ENCODE assay signal across 37 mouse cellular contexts in the genomic region with DNA sequence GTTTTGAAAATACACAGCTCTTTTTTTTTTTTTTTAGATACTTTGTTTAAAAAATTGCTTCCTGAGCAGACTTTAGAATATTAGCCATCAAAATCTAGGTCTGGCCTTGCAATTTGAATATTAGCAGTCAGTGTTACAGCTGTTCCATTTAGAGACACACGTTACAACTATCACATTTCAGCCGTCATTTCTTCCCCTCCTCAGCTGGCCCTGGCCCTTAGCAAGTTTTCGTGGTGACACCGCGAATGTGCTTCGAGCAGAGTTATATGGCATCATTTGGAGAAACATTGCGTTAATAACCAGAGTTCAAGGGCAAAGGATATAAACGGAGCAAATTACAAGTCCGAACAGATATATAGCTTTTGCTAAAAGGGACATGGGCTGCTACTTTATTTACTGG. TPM values are rescaled to one million over a fixed set of nuclear protein-coding genes. Genes with fewer than 3 reads are reported as not detected.
DNase-seq lines count a peak whose midpoint lies in the region; ATAC-seq and TF ChIP-seq lines count a peak whose summit lies in the region.
"Had no signal": no experiment of that assay in that cellular context is flagged by ENCODE, and none has a peak within 500 bp of the region (broad histone marks: within the 10 kb centered on the region; RNA-seq: fewer than 3 reads in every experiment).

No protein-coding gene starts in this region.

- TF ChIP-seq CTCF in kidney, postnatal 0 days (IDR thresholded peaks at IDR 0.05; ENCODE audit: low read depth), result no peak
- TF ChIP-seq CTCF in lung, postnatal 0 days (IDR thresholded peaks at IDR 0.05), result no peak
- TF ChIP-seq CTCF in liver, postnatal 0 days (IDR thresholded peaks at IDR 0.05; ENCODE audit: low read depth), result no peak

- peak overlapping the region; percentile 18; the same call in 1 of the 2 replicates for H3K4me2 ChIP-seq in kidney, postnatal 0 days (ENCODE audit: low read length)
- H3K4me2 ChIP-seq in lung, embryonic 15.5 days, result no peak overlapping the region
- H3K4me2 ChIP-seq in lung, postnatal 0 days (replicated peaks; ENCODE audit: low read depth, low read length), result no peak overlapping the region
- no peak overlapping the region for H3K4me2 ChIP-seq in liver, postnatal 0 days (ENCODE audit: low read depth, low read length)
- H3K4me2 ChIP-seq: embryonic facial prominence, embryonic 15.5 days; heart, embryonic 13.5 days; hindbrain, embryonic 12.5 days; hindbrain, embryonic 15.5 days had no signal

- H3K27ac ChIP-seq in kidney, postnatal 0 days, result no peak overlapping the region
- H3K27ac ChIP-seq in lung, embryonic 15.5 days, result no peak overlapping the region
- 0 out of 2 replicates have a peak overlapping the region, but pooled peaks have one; percentile 15 for H3K27ac ChIP-seq in lung, postnatal 0 days (ENCODE audit: low read length)
- H3K27ac ChIP-seq in liver, postnatal 0 days (ENCODE audit: low read depth), result no peak overlapping the region
- H3K27ac ChIP-seq: embryonic facial prominence, embryonic 15.5 days; gastrocnemius, adult 2 months; heart, adult 2 months; heart, embryonic 10.5 days; heart, embryonic 13.5 days; hindbrain, embryonic 12.5 days; hindbrain, embryonic 15.5 days had no signal

- H3K9me3 ChIP-seq in kidney, postnatal 0 days (replicated peaks; ENCODE audit: low read length), result no peaks in the 10 kb centered on the region
- H3K9me3 ChIP-seq in lung, embryonic 15.5 days, result no peaks in the 10 kb centered on the region
- no peaks in the 10 kb centered on the region for H3K9me3 ChIP-seq in lung, postnatal 0 days (ENCODE audit: low read length)
- H3K9me3 ChIP-seq in liver, postnatal 0 days (ENCODE audit: low read length), result no peaks in the 10 kb centered on the region
- H3K9me3 ChIP-seq: embryonic facial prominence, embryonic 15.5 days; heart, embryonic 10.5 days; heart, embryonic 13.5 days; hindbrain, embryonic 12.5 days; hindbrain, embryonic 15.5 days had no signal

- H3K27me3 ChIP-seq in kidney, postnatal 0 days (ENCODE audit: insufficient read depth, low read length), result no peaks in the 10 kb centered on the region
- H3K27me3 ChIP-seq in lung, embryonic 15.5 days, result no peaks in the 10 kb centered on the region
- no peaks in the 10 kb centered on the region for H3K27me3 ChIP-seq in lung, postnatal 0 days (replicated peaks; ENCODE audit: insufficient read depth, low read length)
- no peaks in the 10 kb centered on the region for H3K27me3 ChIP-seq in liver, postnatal 0 days (ENCODE audit: insufficient read depth, low read length)
- H3K27me3 ChIP-seq: embryonic facial prominence, embryonic 15.5 days; heart, embryonic 13.5 days; hindbrain, embryonic 12.5 days; hindbrain, embryonic 15.5 days had no signal

- H3K4me1 ChIP-seq in kidney, postnatal 0 days (replicated peaks; ENCODE audit: insufficient read depth, low read length), result no peaks in the 10 kb centered on the region
- H3K4me1 ChIP-seq in lung, embryonic 15.5 days, result no peaks in the 10 kb centered on the region
- H3K4me1 ChIP-seq in lung, postnatal 0 days (ENCODE audit: insufficient read depth, low read depth, low read length), result no peaks in the 10 kb centered on the region
- H3K4me1 ChIP-seq in liver, postnatal 0 days (ENCODE audit: insufficient read depth), result no peaks in the 10 kb centered on the region
- H3K4me1 ChIP-seq: embryonic facial prominence, embryonic 15.5 days; heart, embryonic 13.5 days had no signal

- no peak for ATAC-seq in kidney, postnatal 0 days (replicated peaks; ENCODE audit: low FRiP score, low read depth)
- ATAC-seq in lung, embryonic 15.5 days (ENCODE audit: borderline replicate concordance, extremely low read depth, low FRiP score, low TSS enrichment), result peak; percentile 59; the same call in 1 of the 2 replicates
- peak; percentile 38 for ATAC-seq in lung, postnatal 0 days
- ATAC-seq in liver, postnatal 0 days, result no peak
- ATAC-seq: CD4-positive, CD25-positive, alpha-beta regulatory T cell, adult 4 months; forebrain, embryonic 14.5 days; forebrain, postnatal 0 days had no signal

- H3K4me3 ChIP-seq in kidney, postnatal 0 days (replicated peaks; ENCODE audit: low read depth, low read length), result no peak overlapping the region
- no peak overlapping the region for H3K4me3 ChIP-seq in lung, embryonic 15.5 days
- H3K4me3 ChIP-seq in lung, postnatal 0 days (ENCODE audit: low read depth, low read length), result no peak overlapping the region
- no peak overlapping the region for H3K4me3 ChIP-seq in liver, postnatal 0 days (ENCODE audit: low read depth, low read length)
- H3K4me3 ChIP-seq: embryonic facial prominence, embryonic 15.5 days; gastrocnemius, adult 2 months; heart, adult 2 months; heart, embryonic 10.5 days; heart, embryonic 13.5 days; hindbrain, embryonic 12.5 days; hindbrain, embryonic 15.5 days had no signal

- peak; percentile 62 for TF ChIP-seq EP300 in lung, postnatal 0 days (IDR thresholded peaks at IDR 0.05)
- TF ChIP-seq EP300 in liver, postnatal 0 days (IDR thresholded peaks at IDR 0.05; ENCODE audit: low read depth), result no peak

- no peak for DNase-seq in kidney, postnatal 0 days (ENCODE audit: low spot score)
- no peak for DNase-seq in kidney, postnatal 36 days
- peak; percentile 79 for DNase-seq in lung, postnatal 0 days (ENCODE audit: low spot score)
- peak; percentile 35 for DNase-seq in lung, postnatal 25 days (ENCODE audit: low spot score)
- DNase-seq in liver, postnatal 0 days, result no peak
- DNase-seq in urinary bladder, adult 2 months (ENCODE audit: low spot score), result no peak
- no peak for DNase-seq in gastrocnemius, postnatal 4 days (ENCODE audit: low spot score in 2 of 2)
- DNase-seq: adrenal gland, adult 2 months; adrenal gland, postnatal 14 days; cerebellum, adult 11 months; cerebellum, adult 2 months; cerebellum, postnatal 10 days; cerebellum, postnatal 36 days; embryo, embryonic 11 days; forebrain, postnatal 0 days; gastrocnemius, adult 2 months; gastrocnemius, postnatal 25 days; heart, adult 2 months; heart, postnatal 14 days had no signal

- H3K36me3 ChIP-seq in kidney, postnatal 0 days (ENCODE audit: insufficient read depth, low read length), result no peaks in the 10 kb centered on the region
- H3K36me3 ChIP-seq in lung, embryonic 15.5 days, result no peaks in the 10 kb centered on the region
- no peaks in the 10 kb centered on the region for H3K36me3 ChIP-seq in lung, postnatal 0 days (ENCODE audit: insufficient read depth, low read length)
- no peaks in the 10 kb centered on the region for H3K36me3 ChIP-seq in liver, postnatal 0 days (replicated peaks; ENCODE audit: insufficient read depth, low read length)
- H3K36me3 ChIP-seq: embryonic facial prominence, embryonic 15.5 days; heart, embryonic 10.5 days; heart, embryonic 13.5 days; hindbrain, embryonic 12.5 days; hindbrain, embryonic 15.5 days had no signal

- H3K9ac ChIP-seq in kidney, postnatal 0 days (ENCODE audit: low read depth, low read length), result no peak overlapping the region
- H3K9ac ChIP-seq in lung, embryonic 15.5 days, result no peak overlapping the region
- no peak overlapping the region for H3K9ac ChIP-seq in lung, postnatal 0 days (replicated peaks; ENCODE audit: low read depth)
- no peak overlapping the region for H3K9ac ChIP-seq in liver, postnatal 0 days (replicated peaks)
- H3K9ac ChIP-seq: embryonic facial prominence, embryonic 15.5 days; forebrain, postnatal 0 days; heart, embryonic 13.5 days; hindbrain, embryonic 12.5 days; hindbrain, embryonic 15.5 days had no signal

- WGBS in kidney, postnatal 0 days, result 46% methylated on average over 9 of the region's 9 CpGs
- 48% methylated on average over 9 of the region's 9 CpGs for WGBS in lung, embryonic 15.5 days
- WGBS in lung, postnatal 0 days, result 67% methylated on average over 9 of the region's 9 CpGs
- WGBS in liver, postnatal 0 days (ENCODE audit: insufficient replicate concordance), result 81% methylated on average over 9 of the region's 9 CpGs

RNA-seq across cellular contexts. Expression of gene Gm10295, which starts 2.4 kb away (rescaled TPM):
- polyA plus RNA-seq in kidney, postnatal 0 days (2015; fragmentation: Nextera tagmentation; extraction: Ambion mirVana), result not detected in 2 replicates
- not detected in 2 replicates for polyA plus RNA-seq in lung, embryonic 15.5 days (2015; fragmentation: Nextera tagmentation; extraction: Ambion mirVana)
- not detected in 2 replicates for polyA plus RNA-seq in lung, postnatal 0 days (2015; fragmentation: Nextera tagmentation; extraction: Ambion mirVana)
- not detected in 2 replicates for polyA plus RNA-seq in liver, postnatal 0 days (2015; fragmentation: Nextera tagmentation; extraction: Ambion mirVana)
- not detected in 2 replicates for polyA plus RNA-seq in urinary bladder, adult 2 months (2012; rRNA removed)
- total RNA-seq in gastrocnemius, postnatal 4 days (2021), result not detected
- total RNA-seq: adrenal gland, adult 2 months; adrenal gland, postnatal 14 days; adrenal gland, postnatal 4 days; forebrain, postnatal 0 days; gastrocnemius, adult 2 months; gastrocnemius, postnatal 25 days; granulocyte monocyte progenitor cell, adult 5-6 weeks; heart, adult 2 months; heart, postnatal 14 days; hematopoietic stem cell, adult 5-6 weeks; MEL had no signal
- polyA plus RNA-seq: adrenal gland, adult 2 months; C2C12; CD4-positive, CD25-positive, alpha-beta regulatory T cell, adult 4 months; cerebellum, adult 2 months; cortical plate, adult 2 months; embryonic facial prominence, embryonic 11.5 days; embryonic facial prominence, embryonic 15.5 days; forebrain, embryonic 11.5 days; forebrain, embryonic 14.5 days; forebrain, postnatal 0 days; frontal cortex, adult 2 months; heart, adult 2 months; heart, embryonic 10.5 days; heart, embryonic 13.5 days; heart, embryonic 16.5 days; hindbrain, embryonic 12.5 days; hindbrain, embryonic 15.5 days had no signal

Comparison
In these comparisons a context has a peak if more than half of its experiments do, and no peak if none do; other contexts are left out.
1. ATAC-seq: peak in lung, embryonic 15.5 days (single experiment) and lung, postnatal 0 days (single experiment); none in kidney, postnatal 0 days (single experiment) and liver, postnatal 0 days (single experiment).
2. DNase-seq: peak in lung, postnatal 0 days (single experiment) and lung, postnatal 25 days (single experiment); none in kidney, postnatal 0 days (single experiment), kidney, postnatal 36 days (0 of 2), liver, postnatal 0 days (single experiment), urinary bladder, adult 2 months (single experiment) and gastrocnemius, postnatal 4 days (0 of 2).